Mouse (Mus musculus) bone marrow, adult 2 months (tissue): ENCODE measurements around the gene BC052040.

ENCODE experiments used
- CTCF ChIP-seq: fragments of 200-500 bp; IDR thresholded peaks from 2 replicates; pipeline ENCODE4 v1.5.1; 2011; ENCODE audit warnings: low read length, control low read depth; ENCODE audit not compliant: control insufficient read depth, insufficient read depth
- POLR2A ChIP-seq: fragments of 200-500 bp; IDR thresholded peaks from 2 replicates; pipeline ENCODE4 v1.6.1; 2011; ENCODE audit warnings: low read depth, mild to moderate bottlenecking, control low read depth, low read length, borderline replicate concordance; ENCODE audit not compliant: control insufficient read depth

DNA sequence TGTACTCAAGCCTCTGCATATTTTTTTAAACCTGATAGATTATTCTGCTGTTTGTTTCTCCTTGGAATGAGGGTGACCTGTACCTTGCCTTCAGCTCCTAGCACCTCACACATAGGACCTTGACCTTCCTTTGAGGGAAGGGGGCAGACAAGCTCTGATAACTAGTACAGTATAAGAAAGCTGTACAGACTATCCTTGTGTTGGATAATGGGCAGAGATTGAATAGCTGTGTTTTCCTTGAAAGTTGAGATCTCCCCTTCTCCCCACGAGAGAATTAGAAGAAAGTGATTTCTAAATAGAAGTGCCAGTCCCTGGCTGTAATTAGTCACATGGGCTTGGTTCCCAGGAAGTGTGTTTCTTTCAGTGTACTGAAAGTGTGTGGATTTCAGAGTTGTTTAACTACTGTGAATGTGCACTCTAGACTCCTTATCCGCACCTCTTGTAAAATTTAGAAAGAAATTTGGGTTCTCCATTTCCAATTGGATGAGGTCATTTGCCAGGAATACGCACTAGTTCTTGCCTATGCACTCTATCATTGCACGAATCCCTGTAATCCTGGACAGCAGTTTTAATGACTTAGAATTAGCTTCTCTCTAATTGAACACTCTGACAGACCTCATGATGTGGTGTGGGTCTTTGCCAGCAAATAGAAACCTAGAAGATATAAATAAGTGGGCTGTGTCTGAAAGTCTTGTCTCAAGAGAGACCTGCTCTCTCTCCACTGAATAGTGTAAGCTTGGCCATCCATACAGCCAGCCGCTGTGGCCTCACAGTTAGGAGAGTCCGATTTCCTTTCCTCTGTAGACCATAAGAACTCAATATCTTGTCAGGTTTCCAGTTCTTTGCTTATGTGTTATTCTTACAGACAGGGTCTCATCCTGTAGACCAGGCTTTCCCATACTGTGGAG lies 79.0 kb downstream of the BC052040 start:
- TF ChIP-seq CTCF (no peak), POLR2A (no peak)
